Mouse (Mus musculus): ENCODE results near the gene Olfr1148.

The Olfr1148 gene

GRCm38 (mm10) chr2:87830233-87830632 is at the start of gene Olfr1148:
Olfr1148 (plus strand) TSS chr2:87830533.
- ChIA-PET CTCF (no interaction called here), POLR2A (no interaction called here)

GRCm38 (mm10) chr2:87800292-87800691 is 30.0 kb upstream of the Olfr1148 start, which contains the start of gene Olfr1143:
Olfr1143 (plus strand) TSS chr2:87800592.
- ChIA-PET CTCF (no interaction called here), POLR2A (no interaction called here)

GRCm38 (mm10) chr2:87809522-87809921 is 20.8 kb upstream of the Olfr1148 start, which contains the start of gene Olfr1145:
Olfr1145 (plus strand) TSS chr2:87809822.
- CTCF ChIA-PET = no interaction called here
- POLR2A ChIA-PET = no interaction called here

GRCm38 (mm10) chr2:87843693-87844092 is 13.4 kb downstream of the Olfr1148 start, which contains the start of gene Olfr1150-ps1:
Olfr1150-ps1 (plus strand) TSS chr2:87843993.
- CTCF ChIA-PET = no interaction called here
- POLR2A ChIA-PET = no interaction called here

- CTCF ChIA-PET = no interaction called here
- POLR2A ChIA-PET = no interaction called here
Measured at GRCm38 (mm10) chr2:87855562-87855961, 25.2 kb downstream of the Olfr1148 start, which contains the start of gene Olfr1151. Olfr1151 (plus strand) TSS chr2:87855862.

- CTCF ChIA-PET = no interaction called here
- POLR2A ChIA-PET = no interaction called here
Measured at GRCm38 (mm10) chr2:87866192-87866591, 35.9 kb downstream of the Olfr1148 start, which contains the start of gene Olfr1152. Olfr1152 (plus strand) TSS chr2:87866492.
